Mouse (Mus musculus) forebrain, embryonic 10.5 days (tissue): ENCODE measurements around the gene Pop7. TPM values are rescaled to one million over a fixed set of nuclear protein-coding genes. Genes with fewer than 3 reads are reported as not detected.

Source experiments
- DNase-seq: peaks from one replicate; pipeline ENCODE4 v3.0.0-alpha.2; 2017; ENCODE audit warnings: low spot score; ENCODE audit errors: extremely low spot score
- H3K27ac ChIP-seq: fragments of 300-500 bp; sonication (generic); 2 replicates; pipeline ENCODE4 v1.5.1; 2016; ENCODE audit warnings: mild to moderate bottlenecking
- H3K27me3 ChIP-seq: fragments of 300-500 bp; sonication (generic); 2 replicates; pipeline ENCODE4 v1.6.1; 2016; ENCODE audit warnings: mild to moderate bottlenecking; ENCODE audit not compliant: poor library complexity, severe bottlenecking
- H3K36me3 ChIP-seq: fragments of 300-500 bp; sonication (generic); replicated peaks from 2 replicates; pipeline ENCODE4 v1.6.1; 2016; ENCODE audit warnings: mild to moderate bottlenecking, moderate library complexity
- H3K4me1 ChIP-seq: fragments of 300-500 bp; sonication (generic); 2 replicates; pipeline ENCODE4 v1.6.1; 2016
- H3K4me3 ChIP-seq: fragments of 300-500 bp; sonication (generic); 2 replicates; pipeline ENCODE4 v1.5.1; 2016; ENCODE audit warnings: mild to moderate bottlenecking, moderate library complexity
- H3K9me3 ChIP-seq: fragments of 300-500 bp; sonication (generic); 2 replicates; pipeline ENCODE4 v1.6.1; 2016; ENCODE audit warnings: mild to moderate bottlenecking, moderate library complexity
- WGBS: fragments of 180-500 bp; shearing (Covaris S2); methylation state at CpG from one replicate; pipeline ENCODE4 v1.1.7; 2016; 5-methylcytosine and 5-hydroxymethylcytosine counted together
- polyA plus RNA-seq: library from polyadenylated mRNA; unstranded; fragments of >200 nt; fragmentation: Nextera tagmentation; extraction: Ambion mirVana; gene quantifications from 2 replicates; pipeline ENCODE4 v1.2.1, GENCODE M21; 2016

Pop7 gene
- polyA plus RNA-seq, 1 experiment from 2014 or later, result 56.1 TPM

DNA sequence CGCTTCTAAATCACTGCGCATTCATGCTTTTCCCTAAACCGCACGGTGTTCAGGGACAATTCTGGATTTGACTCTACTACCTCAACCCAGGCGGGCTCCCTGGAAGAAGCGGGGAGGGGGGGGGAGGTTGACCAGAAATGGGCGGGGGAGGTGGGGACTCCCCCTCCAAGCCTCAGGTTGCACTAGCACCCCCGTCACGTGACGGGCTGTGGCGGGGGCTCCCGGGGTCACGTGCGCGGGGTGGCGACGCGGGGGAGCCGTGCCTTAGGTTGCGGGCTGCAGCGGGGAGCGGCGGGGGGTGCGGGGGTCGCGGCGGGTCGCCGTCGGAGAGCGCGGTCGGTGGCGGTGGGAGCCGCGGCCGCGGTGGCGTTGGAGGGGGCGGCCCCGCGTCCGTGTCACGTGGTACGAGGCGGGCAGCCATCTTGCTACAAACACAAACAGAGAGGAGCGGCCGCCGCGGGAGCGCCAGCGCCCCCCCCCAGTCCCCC, 7.7 kb upstream of the Pop7 start:
- peak; percentile 83 for DNase-seq
- Histone ChIP-seq H3K27me3 (no peaks in the 10 kb centered on the region), H3K4me1 (peaks cover 51% of the 10 kb centered on the region), H3K4me3 (peak overlapping the region; percentile 85), H3K9me3 (no peaks in the 10 kb centered on the region), H3K36me3 (peaks cover 21% of the 10 kb centered on the region), H3K27ac (peak overlapping the region; percentile 96)
- under 1% methylated on average over 41 of the region's 52 CpGs for WGBS

DNA sequence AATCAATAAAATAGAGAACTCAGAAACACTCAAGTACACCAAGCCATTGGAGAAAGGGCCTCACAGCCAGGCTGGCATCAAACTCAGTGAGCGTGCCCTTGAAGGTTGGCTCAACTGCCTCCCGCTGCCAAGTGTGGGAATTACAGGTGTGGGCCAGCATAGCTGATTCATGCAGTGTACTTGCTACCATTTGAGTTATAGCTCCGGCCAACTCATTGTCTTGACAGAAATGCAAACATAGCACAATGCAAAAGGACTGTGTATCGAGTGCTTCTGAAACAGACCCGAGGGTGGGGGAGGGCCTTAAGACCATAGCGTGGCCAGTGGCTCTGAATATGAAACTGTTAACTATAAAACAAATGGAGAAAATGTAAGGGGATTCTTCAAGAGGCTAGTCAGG, 1.7 kb upstream of the Pop7 start:
- H3K27ac ChIP-seq, result no peak overlapping the region
- 86% methylated on average over 6 of the region's 6 CpGs for WGBS
- no peaks in the 10 kb centered on the region for H3K27me3 ChIP-seq
- no peak for DNase-seq
- peaks cover 17% of the 10 kb centered on the region for H3K36me3 ChIP-seq
- peaks cover 25% of the 10 kb centered on the region for H3K4me1 ChIP-seq
- 0 out of 2 replicates have a peak overlapping the region, but pooled peaks have one; percentile 10 for H3K4me3 ChIP-seq
- H3K9me3 ChIP-seq, result no peaks in the 10 kb centered on the region

DNA sequence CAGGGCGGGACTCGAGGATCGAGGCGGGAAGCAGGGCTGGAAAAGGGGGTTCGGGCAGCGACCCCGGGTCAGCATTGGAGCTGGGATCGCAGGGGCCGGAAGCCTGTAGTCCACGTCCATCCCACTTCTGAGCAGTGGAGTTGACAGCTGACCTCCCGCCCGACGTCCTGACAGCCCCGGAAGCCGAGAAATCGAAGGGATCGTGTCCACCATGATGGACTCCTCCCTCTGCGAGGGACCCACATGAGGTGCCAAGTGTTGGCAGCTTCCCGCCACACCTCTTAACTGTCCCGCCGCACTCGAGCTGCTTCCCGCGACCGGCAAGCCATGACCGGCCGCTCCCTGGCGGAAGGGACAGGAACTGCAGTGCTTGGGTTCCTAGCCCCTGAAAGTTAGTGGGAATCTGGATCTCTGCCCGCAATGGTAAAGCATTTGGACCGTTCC, 371 bp upstream of the Pop7 start:
- Histone ChIP-seq H3K4me3 (peak overlapping the region; percentile 67), H3K9me3 (no peaks in the 10 kb centered on the region), H3K36me3 (peaks cover 17% of the 10 kb centered on the region), H3K27me3 (no peaks in the 10 kb centered on the region), H3K27ac (peak overlapping the region; percentile 94), H3K4me1 (peaks cover 25% of the 10 kb centered on the region)
- peak; percentile 89 for DNase-seq
- WGBS, result under 1% methylated on average over 30 of the region's 30 CpGs

DNA sequence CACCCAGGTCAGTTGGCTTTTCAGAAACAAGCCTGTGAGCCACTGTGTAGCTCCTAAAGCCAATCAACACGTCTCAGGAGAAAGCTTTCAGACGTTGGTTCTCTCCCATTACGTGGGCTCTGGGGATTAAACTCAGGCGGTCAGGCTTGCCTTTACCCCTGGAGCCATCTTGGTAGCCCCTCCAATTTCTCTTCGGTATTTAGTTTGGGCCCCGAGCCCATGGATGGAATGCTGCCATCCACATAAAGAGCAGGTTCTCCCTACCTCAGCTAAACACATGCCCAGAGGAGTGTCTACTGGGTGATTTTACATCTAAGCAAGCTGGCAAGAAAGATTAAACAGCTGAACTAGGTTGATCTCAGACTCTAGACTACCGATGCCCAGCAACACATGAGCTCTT, 2.1 kb downstream of the Pop7 start:
- Histone ChIP-seq H3K9me3 (no peaks in the 10 kb centered on the region), H3K4me1 (peaks cover 25% of the 10 kb centered on the region), H3K27ac (no peak overlapping the region), H3K4me3 (no peak overlapping the region), H3K36me3 (peaks cover 17% of the 10 kb centered on the region), H3K27me3 (no peaks in the 10 kb centered on the region)
- no peak for DNase-seq
- WGBS, result 92% methylated on average over 7 of the region's 7 CpGs

DNA sequence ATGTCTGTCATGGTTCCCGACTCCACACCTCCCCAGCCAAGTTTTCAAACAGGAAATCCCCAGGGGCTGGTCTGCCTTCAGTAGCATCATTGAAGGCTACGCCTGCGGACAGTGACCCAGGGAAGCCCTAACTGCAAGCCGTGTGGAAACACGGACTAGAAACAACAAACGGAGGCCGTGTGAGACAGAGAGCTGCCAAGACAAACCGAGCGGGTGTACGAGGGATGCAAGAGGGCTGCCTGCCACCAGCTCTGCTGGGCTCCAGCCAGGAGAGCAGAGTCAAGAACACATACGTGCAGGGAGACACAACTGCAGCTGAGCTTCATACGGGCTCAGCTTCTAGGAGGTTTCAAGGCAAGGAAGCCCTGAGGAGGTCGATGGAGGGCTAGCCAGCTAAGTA, 8.5 kb downstream of the Pop7 start:
- WGBS, result 89% methylated on average over 13 of the region's 13 CpGs
- Histone ChIP-seq H3K27me3 (no peaks in the 10 kb centered on the region), H3K36me3 (no peaks in the 10 kb centered on the region), H3K9me3 (no peaks in the 10 kb centered on the region), H3K4me3 (no peak overlapping the region), H3K27ac (no peak overlapping the region), H3K4me1 (no peaks in the 10 kb centered on the region)
- DNase-seq, result no peak

DNA sequence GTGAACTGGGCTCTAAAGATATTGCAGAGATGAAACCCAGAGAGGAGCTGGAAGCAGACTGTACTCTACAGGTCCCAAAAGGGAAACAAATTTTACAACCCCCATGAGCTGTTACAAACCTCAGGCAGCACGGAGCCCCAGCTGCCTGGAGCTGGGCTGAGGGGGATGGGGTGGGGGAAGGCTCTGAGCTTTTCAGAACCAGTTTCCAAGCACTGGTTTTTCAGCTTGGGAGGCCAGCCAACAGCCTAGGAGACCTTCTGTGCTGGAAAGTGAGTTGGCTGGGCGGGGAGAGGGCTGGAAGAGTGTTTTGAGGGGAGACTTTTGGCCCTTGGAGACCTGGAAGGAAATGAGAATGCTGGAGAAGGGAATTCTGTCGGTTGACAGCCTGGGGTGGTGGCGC, 10.8 kb downstream of the Pop7 start:
- Histone ChIP-seq H3K9me3 (no peaks in the 10 kb centered on the region), H3K36me3 (0 out of 2 replicates have a peak, but pooled peaks cover 2% of the 10 kb centered on the region), H3K4me3 (no peak overlapping the region), H3K27me3 (no peaks in the 10 kb centered on the region), H3K4me1 (peaks cover under 1% of the 10 kb centered on the region), H3K27ac (no peak overlapping the region)
- WGBS, result 72% methylated on average over 4 of the region's 4 CpGs
- no peak for DNase-seq

DNA sequence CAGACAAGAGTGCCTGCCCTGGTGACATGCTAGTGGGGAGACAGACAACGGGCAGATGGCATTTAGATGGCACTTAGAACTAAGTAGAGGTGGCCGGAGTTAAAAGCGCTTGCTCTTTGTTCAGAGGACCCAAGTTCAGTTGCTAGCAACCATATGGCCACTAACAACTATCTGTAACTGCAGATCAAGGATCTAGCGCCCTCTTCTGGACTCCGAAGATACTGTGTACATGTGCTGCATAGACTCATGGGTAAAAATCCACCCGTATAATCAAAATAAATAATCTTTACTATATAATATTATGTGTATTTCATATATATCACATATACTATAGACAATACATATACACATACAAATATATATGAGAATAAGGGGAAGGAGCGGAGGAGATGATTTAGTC, 14.7 kb downstream of the Pop7 start:
- Histone ChIP-seq H3K27ac (no peak overlapping the region), H3K4me3 (no peak overlapping the region), H3K9me3 (no peaks in the 10 kb centered on the region), H3K36me3 (0 out of 2 replicates have a peak, but pooled peaks cover 2% of the 10 kb centered on the region), H3K27me3 (peaks cover 25% of the 10 kb centered on the region), H3K4me1 (peaks cover 26% of the 10 kb centered on the region)
- 88% methylated on average over 7 of the region's 7 CpGs for WGBS
- no peak for DNase-seq

DNA sequence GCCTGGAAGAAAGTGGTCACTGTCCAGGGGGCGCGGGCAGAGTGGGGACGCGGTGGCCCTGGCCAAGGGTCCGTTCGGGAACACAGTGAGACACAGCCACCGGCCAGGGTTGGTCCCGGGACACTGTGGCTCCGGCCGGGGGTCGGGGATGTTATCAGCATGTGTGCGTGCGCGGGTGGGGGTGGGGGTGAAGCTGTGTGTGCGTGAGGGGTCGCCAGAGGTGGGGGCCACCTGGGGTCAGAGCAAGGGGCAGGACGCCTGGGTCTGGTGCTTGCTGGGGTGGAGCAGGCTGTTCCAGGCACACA, 16.5 kb downstream of the Pop7 start:
- Histone ChIP-seq H3K4me3 (peak overlapping the region; percentile 61), H3K27me3 (peaks cover 25% of the 10 kb centered on the region), H3K9me3 (no peaks in the 10 kb centered on the region), H3K4me1 (peaks cover 39% of the 10 kb centered on the region), H3K36me3 (0 out of 2 replicates have a peak, but pooled peaks cover 2% of the 10 kb centered on the region), H3K27ac (peak overlapping the region; percentile 80)
- WGBS, result under 1% methylated on average over 17 of the region's 17 CpGs
- no peak for DNase-seq

DNA sequence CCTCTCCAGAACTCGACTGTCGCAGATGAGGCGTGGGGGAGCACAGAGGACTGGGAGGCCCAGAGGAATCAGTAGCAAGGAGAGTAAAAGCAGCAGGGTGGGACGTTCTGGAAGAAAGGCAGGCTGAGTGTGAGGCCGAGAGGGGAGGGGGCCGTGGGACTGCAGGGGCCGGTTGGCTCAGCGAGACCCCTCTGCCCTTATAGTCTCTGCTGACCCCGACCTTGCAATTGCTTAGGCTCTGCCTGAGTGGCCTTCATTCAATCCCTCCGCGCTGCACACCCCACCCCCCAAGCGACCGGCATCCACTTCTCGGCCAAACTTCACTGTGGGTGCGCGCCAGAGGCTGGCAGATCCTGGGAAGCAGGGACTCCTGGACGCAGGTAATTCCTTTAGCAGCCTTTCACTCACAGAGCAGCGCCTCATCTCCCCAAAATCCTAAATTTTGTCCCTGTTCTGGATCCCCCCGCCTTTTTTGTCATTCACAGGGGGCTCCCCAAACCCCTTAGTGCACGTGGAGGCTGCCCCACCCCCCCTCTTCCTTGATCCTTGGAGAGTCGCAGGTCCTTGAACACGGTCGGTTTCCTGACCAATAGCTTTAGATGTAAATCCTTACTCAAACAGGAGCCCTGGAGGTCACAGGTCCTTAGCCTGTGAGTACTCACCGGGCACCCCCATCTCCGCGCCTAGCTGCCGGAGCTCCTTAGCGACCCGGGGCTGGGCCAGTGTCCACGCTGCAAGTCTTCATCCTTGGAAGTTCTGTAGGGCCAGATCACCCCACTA, 17.1 kb downstream of the Pop7 start:
- 3% methylated on average over 30 of the region's 30 CpGs for WGBS
- Histone ChIP-seq H3K27me3 (peaks cover 25% of the 10 kb centered on the region), H3K36me3 (0 out of 2 replicates have a peak, but pooled peaks cover 2% of the 10 kb centered on the region), H3K9me3 (no peaks in the 10 kb centered on the region), H3K4me1 (peaks cover 39% of the 10 kb centered on the region), H3K4me3 (peak overlapping the region; percentile 61), H3K27ac (peak overlapping the region; percentile 80)
- DNase-seq, result peak; percentile 41

DNA sequence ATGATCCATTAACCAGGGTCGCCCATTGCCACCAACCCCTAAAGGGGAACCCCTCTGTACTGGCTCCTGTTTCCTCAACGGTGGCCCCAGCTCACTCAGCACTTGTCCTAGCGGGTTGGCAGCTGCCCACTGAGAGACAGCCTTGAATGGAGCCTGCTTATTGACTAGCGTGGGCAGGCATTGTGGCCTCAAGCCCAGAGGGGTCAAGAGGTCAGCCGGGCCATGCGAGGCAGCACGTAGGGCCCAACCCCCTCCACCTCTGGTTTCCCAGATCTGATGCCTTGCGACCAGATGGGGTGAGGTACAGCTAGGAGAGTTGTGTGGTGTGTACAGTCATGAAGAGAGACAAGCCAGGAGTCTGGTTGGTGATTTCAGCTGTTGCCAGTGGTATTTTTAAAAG, 20.4 kb downstream of the Pop7 start:
- DNase-seq, result peak; percentile 19
- H3K27ac ChIP-seq, result peak overlapping the region; percentile 76
- H3K4me1 ChIP-seq, result peaks cover 39% of the 10 kb centered on the region
- H3K4me3 ChIP-seq, result no peak overlapping the region
- no peaks in the 10 kb centered on the region for H3K9me3 ChIP-seq
- WGBS, result 12% methylated on average over 8 of the region's 8 CpGs
- no peaks in the 10 kb centered on the region for H3K36me3 ChIP-seq
- H3K27me3 ChIP-seq, result peaks cover 25% of the 10 kb centered on the region

DNA sequence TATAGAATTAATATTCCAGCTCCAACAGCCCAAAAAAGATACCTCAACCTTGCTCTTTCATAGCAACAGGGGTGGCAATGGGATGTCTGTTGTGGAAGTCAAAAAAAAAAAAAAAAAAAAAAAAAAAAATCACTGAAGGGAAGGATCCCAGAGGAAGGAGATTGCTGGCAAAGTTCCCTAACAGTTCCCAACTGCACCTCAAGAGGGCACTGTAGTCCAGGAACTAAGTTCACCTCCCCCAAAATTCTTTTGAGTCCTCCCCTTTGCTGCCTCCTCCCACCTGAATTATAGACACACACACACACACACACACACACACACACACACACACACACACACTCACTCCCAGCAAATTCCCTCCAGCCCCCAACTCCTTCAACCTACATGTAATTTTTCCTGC, 21.2 kb downstream of the Pop7 start:
- Histone ChIP-seq H3K27ac (peak overlapping the region; percentile 76), H3K36me3 (no peaks in the 10 kb centered on the region), H3K4me3 (no peak overlapping the region), H3K9me3 (no peaks in the 10 kb centered on the region), H3K4me1 (peaks cover 34% of the 10 kb centered on the region), H3K27me3 (peaks cover 25% of the 10 kb centered on the region)
- DNase-seq, result peak; percentile 74

DNA sequence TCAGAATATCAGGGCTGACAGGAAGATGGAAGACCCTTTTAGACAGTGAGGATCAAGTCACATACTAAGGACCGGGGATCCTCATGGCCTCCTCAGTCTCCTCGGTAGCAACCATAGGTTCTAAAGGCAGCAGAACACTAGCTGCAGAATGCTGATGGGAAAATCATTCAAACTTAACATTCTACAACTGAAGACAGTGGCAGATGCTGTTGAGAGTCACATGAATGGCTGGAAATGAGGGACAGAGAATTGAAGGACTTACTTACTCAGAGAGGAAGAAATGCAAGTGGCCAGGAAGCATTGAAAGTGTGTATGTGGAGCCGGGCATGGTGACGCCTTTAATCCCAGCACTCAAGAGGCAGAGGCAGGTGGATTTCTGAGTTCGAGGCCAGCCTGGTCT, 25.4 kb downstream of the Pop7 start, which contains the start of gene Zan:
Zan (minus strand) TSS at position 101 of the 400 bp plus-strand sequence.
- no peaks in the 10 kb centered on the region for H3K27me3 ChIP-seq
- peaks cover 15% of the 10 kb centered on the region for H3K4me1 ChIP-seq
- DNase-seq, result no peak
- no peak within 1 kb of the TSS for H3K4me3 ChIP-seq
- H3K9me3 ChIP-seq, result no peaks in the 10 kb centered on the region
- WGBS, result 91% methylated on average over 5 of the region's 5 CpGs
- no peaks in the 10 kb centered on the region for H3K36me3 ChIP-seq
- H3K27ac ChIP-seq, result no peak within 1 kb of the TSS

DNA sequence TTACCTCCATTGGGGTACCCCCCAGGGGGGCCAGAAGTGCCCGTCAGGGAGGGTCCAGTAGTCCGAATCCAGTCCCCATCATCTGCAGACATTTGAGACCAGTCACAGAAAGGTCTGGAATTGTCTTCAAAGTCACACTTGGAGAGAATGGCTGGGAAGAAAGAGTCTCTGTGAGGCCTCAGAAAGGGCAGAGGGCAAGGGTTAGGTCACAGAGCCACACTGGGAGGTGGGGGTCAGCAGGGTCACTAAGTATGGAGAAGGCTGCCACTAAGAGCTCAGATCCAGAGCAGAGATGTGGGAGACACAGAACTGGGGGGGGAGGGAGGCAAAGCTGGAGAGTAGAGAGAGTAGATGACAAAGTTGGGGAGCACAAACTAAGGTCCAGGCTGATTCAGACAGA, 28.0 kb downstream of the Pop7 start:
- DNase-seq, result no peak

More for the DNA sequence above, 28.0 kb downstream of the Pop7 start:
- H3K9me3 ChIP-seq, result no peaks in the 10 kb centered on the region
- H3K27me3 ChIP-seq, result no peaks in the 10 kb centered on the region
- H3K36me3 ChIP-seq, result no peaks in the 10 kb centered on the region
- WGBS, result 23% methylated on average over 2 of the region's 2 CpGs
- H3K4me3 ChIP-seq, result no peak overlapping the region
- peaks cover 7% of the 10 kb centered on the region for H3K4me1 ChIP-seq
- peak overlapping the region; percentile 36; the same call in 1 of the 2 replicates for H3K27ac ChIP-seq
